Mouse (Mus musculus) retina, postnatal 1 day (tissue): ENCODE measurements at regions not wholly inside any gene's neighbourhood (a gene's known extent, or its start where the extent isn't known, plus 50 kb on each side); places are given as distances from the start of the nearest gene placed in this dataset.

Source experiments
- DNase-seq: peaks from one replicate; pipeline ENCODE4 v3.0.0-alpha.2; 2012

GRCm38 (mm10) chr1:72963449-72963848, 52.3 kb downstream of the Tnp1 start:
- DNase-seq = peak; percentile 41

DNA sequence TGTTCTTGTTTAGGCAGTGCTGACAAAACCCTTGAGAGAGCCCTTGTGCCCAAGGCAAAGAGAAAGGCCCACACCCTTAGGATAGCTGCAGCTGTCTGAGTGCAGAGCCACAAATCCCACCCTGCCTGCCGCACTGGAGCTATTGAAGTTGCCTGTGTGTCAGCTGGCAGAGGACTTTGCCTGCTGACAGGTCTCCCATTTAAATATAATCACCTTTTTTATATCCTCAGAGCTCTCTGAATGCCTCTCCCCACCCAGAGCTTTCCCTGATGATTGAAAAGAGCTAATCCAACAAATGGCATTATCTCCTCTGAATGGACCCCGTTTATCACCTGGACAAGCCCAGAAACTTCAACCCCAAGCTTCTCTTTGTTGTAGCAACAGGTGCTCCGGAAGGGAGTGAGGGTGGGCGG, 55.5 kb downstream of the Tnp1 start:
- DNase-seq = no peak

- DNase-seq = no peak
Measured at GRCm38 (mm10) chr1:72955387-72955786, 60.3 kb downstream of the Tnp1 start.

DNA sequence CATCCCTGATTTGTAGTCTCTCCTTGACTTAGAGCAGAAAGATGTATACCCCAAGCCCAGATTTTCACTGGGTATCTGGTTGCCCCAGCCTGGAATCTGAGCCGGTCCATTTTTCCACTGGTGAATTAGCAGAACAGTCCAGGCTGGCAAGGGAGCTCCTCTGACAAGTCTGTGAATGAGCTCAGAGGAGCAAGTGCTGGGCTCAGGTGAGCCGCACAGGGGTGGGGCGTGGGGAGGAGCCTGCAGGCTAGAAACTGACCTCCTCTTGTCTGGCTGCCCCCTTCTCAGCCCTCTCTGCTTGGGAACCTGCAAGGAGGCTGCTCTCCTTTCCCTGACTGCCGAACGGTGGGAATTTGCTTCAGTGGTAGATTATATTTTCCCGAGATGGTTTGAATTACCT, 62.8 kb downstream of the Tnp1 start:
- no peak for DNase-seq

DNA sequence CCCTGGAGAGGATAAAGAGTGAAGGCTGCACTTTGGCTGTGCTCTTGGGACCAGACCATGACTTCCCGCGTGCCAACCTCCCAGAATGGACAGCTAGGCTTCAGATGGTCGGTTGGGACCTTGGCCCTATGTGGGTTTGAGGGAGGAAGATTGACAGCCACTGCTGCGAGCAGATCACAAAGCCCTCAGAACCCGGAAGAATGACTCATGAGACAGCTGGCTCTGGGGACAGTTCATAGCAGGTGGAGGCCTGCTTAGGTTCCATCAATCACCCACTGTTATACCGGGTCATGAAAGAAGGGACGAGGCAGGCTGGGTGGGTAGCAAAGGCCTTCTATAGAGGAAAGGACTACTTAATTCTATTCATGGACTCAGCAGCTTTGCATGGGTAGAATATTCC, 63.9 kb downstream of the Tnp1 start:
- no peak for DNase-seq

- DNase-seq = no peak
Measured at GRCm38 (mm10) chr1:72951365-72951764, 64.3 kb downstream of the Tnp1 start.

GRCm38 (mm10) chr1:72946235-72946634, 69.5 kb downstream of the Tnp1 start:
- DNase-seq = no peak

DNA sequence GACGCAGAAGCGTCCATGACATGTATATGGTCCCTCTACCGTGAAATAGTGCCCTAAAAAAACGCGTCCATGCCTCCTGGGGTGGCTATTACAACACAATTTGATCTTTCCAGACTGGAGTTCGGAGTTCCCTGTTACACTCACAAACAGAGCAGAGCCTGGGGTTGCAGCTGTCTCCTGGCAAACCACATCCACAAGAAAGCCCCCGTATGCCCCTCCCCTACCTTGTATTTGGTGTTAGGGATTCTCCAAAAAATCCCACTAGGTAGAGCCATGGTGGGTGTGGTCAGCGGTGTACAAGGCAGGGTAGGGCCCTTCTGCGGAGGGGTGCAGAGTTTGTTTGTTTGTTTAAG, 70.0 kb downstream of the Tnp1 start:
- DNase-seq = no peak

GRCm38 (mm10) chr1:72944805-72945749, 70.4 kb upstream of the Igfbp5 start:
- peak; percentile 49 for DNase-seq

GRCm38 (mm10) chr1:72944221-72944620, 69.5 kb upstream of the Igfbp5 start:
- no peak for DNase-seq

DNA sequence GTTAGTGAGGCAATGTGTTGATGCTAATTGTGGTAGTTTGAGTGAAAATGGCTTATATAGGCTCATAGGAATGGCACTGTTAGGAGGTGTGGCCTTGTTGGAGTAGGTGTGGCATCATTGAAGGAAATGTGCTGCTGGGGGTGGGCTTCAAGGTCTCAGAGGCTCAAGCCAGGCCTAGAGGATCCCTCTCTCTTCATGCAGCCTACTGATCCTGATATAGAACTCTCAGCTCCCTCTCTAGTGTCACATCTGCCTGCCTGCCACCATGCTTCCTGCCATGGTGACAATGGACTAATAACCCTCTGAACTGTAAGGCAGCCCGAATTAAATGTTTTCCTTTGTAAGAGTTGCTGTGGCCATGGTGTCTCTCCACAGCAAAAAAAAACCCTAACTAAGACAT, 68.4 kb upstream of the Igfbp5 start:
- no peak for DNase-seq

GRCm38 (mm10) chr1:72942351-72942750, 67.7 kb upstream of the Igfbp5 start:
- DNase-seq = no peak

DNA sequence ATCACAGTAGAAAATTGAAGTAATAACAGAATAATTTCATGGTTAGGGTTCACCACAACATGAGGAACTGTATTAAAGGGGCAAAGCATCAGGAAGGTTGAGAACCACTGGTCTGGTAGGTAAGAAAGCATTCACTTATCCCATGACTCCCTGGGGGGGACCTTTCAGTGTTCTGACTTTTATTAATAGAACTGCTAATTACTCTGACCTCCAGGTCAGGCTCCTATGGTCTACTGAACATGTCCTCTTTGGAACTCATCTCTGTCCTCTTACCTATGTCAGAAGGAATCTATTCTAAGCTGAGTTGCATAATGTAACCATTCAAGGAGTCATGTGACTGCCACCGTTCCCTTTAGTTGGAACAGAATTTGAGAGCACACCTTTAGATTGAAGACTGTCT, 65.3 kb upstream of the Igfbp5 start:
- no peak for DNase-seq

DNA sequence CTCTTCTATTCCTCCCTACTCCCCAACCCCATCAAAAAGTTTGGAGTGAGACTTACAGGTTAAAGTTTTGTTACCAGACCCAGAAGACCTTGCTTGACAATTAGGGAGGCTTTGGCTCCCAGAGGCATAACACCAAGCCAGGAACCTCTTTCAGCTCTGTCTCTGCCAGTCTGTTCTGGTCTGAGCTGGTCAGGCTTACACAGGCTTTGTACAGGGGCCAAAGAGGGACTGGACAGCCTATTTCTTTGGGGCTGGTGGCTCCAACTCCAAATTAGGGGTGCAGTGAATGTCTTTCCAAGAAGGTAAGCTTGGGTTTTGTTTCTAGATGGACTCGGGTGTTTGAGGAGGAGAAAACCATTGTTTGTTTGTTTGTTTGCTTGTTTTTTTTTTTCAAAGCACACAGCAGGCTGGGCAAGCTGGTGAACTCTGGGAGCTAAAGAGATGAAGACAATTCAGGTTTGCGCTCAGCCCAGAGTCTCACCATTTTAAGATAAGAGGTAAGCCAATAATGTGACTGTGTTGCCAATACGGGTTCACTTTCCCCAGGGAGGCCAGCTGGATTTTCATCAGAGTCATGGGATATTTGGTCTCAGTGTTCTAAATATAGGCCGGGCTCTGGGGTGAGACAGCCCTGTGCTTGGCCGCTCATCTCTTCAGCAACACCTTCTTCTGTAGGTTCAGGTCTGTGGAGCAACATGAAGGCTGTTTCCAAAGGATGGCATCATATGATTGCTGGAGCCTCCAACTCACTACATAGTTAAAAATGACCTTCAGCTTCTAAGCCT, 62.2 kb upstream of the Igfbp5 start:
- DNase-seq = no peak

DNA sequence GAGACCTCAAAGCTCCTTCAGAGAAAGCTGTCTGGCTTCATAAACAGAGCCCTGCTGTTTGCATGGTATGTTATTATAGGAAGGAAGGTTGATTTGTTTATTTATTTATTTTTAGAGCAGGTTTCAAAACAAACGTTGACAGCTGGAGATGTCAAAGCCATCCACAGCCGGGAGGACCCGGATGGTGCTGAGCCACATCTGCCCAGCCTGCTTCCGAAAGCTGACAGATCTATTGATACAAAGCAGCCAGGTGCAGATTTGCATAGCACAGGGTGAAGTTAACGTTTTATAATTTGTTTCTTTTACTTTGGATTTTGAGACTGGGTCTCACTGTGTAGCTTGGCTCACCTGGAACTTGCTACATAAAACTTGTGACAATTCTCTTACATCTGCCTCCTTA, 61.5 kb upstream of the Igfbp5 start:
- DNase-seq = no peak

DNA sequence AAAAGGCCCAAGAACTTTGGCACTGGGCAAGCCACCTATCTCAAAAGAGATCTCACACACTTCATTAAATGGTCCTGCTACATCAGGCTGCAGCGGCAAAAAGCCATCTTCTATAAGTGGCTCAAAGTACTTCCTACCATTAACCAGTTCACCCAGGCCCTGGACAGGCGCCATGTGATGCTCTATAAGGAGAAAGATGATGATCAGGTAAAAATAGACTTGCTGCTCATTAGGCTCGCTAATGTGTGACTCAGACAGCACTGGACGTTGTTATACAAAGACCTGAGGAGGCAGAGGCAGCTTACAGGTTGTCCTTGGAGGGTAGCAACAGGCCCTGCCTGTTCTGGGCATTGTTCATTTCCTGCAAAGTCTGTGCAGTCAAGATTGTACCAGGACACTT, 60.4 kb upstream of the Igfbp5 start:
- DNase-seq = no peak

DNA sequence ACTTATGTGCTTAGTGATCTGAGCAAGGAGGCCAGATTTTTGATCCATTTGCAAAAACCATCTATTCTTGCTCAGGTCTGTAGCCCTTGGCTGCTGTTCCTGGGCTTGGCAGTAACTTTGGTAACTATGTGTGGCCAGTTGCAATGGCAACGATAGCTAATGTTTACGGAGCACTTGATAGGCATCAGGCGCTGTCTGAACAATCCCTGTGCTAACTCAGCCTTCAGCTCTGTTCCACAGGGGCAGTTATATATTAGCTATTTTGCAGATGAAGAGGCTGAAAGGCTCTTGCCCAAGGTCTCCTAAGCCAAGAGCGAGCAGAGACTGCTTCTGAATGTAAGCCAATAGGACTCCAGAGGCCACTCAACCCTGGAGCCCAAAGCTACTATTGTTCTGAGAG, 55.1 kb upstream of the Igfbp5 start:
- DNase-seq = no peak
